Comparison of ENCODE assay signal across 9 mouse cellular contexts in the genomic region with DNA sequence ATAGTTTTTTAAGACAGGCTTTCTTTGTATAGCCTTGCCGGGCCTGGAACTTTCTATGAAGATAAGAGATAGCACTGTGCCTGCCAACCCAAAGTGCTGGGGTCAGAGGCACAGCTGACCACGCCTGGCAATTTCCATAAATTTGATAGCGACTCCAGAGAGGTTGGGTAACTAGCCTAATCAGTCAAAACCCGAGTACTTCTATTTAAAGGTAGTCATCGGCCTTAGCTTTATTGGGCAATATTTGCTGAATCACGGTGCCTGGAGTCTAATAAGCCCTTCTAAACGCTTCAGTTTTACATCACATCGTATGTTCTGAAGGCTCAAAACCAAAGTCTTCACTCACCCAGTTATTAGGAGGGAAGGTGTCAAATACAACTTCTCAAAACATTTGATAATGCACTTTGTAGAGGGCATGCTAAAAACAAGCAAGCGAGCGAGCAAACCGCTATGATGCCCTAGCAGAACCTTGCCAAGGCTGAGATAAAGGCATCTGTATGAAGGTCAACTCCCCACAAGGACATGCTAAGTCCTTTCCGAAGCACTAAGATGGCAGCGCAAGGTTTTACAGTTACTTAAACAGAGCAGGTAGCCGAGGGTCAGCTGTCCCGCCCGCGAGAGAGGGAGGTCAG. TPM values are rescaled to one million over a fixed set of nuclear protein-coding genes. Genes with fewer than 3 reads are reported as not detected.
DNase-seq lines count a peak whose midpoint lies in the region; ATAC-seq and TF ChIP-seq lines count a peak whose summit lies in the region.
"Had no signal": no experiment of that assay in that cellular context is flagged by ENCODE, and none has a peak within 500 bp of the region (broad histone marks: within the 10 kb centered on the region; RNA-seq: fewer than 3 reads in every experiment).

No protein-coding gene starts in this region.

- WGBS in forebrain, postnatal 0 days = 4% methylated on average over 17 of the region's 17 CpGs
- 2% methylated on average over 16 of the region's 17 CpGs for WGBS in lung, postnatal 0 days
- WGBS in small intestine, adult 2 months = 1% methylated on average over 17 of the region's 17 CpGs

- H3K36me3 ChIP-seq in forebrain, postnatal 0 days (ENCODE audit: insufficient read depth) = no peaks in the 10 kb centered on the region
- no peaks in the 10 kb centered on the region for H3K36me3 ChIP-seq in lung, postnatal 0 days (ENCODE audit: insufficient read depth, low read length)
- no peaks in the 10 kb centered on the region for H3K36me3 ChIP-seq in small intestine, adult 2 months (ENCODE audit: control insufficient read depth, insufficient read depth, low read length)

- H3K4me2 ChIP-seq in forebrain, postnatal 0 days (ENCODE audit: low read depth) = peak overlapping the region; percentile 51
- peak overlapping the region; percentile 71 for H3K4me2 ChIP-seq in lung, postnatal 0 days (replicated peaks; ENCODE audit: low read depth, low read length)

- no peak for DNase-seq in frontal cortex, postnatal 25 days (ENCODE audit: low spot score in 2 of 2)
- peak; percentile 66 to 72 for DNase-seq in adrenal gland, postnatal 36 days
- no peak for DNase-seq in forebrain, postnatal 0 days
- DNase-seq in lung, postnatal 0 days (ENCODE audit: low spot score) = peak; percentile 88
- no peak for DNase-seq in right cerebral cortex, postnatal 25 days

- no peaks in the 10 kb centered on the region for H3K9me3 ChIP-seq in forebrain, postnatal 0 days (ENCODE audit: low read length)
- no peaks in the 10 kb centered on the region for H3K9me3 ChIP-seq in lung, postnatal 0 days (ENCODE audit: low read length)

- no peak for TF ChIP-seq POLR2A in small intestine, adult 2 months (IDR thresholded peaks at IDR 0.05; ENCODE audit: low read depth, low read length)

- no peaks in the 10 kb centered on the region for H3K27me3 ChIP-seq in forebrain, postnatal 0 days (ENCODE audit: insufficient read depth, low read length)
- H3K27me3 ChIP-seq in lung, postnatal 0 days (replicated peaks; ENCODE audit: insufficient read depth, low read length) = no peaks in the 10 kb centered on the region
- no peaks in the 10 kb centered on the region for H3K27me3 ChIP-seq in small intestine, adult 2 months (ENCODE audit: control insufficient read depth, insufficient read depth, low read length)
- H3K27me3 ChIP-seq: Patski had no signal

- 0 out of 2 replicates have a peak, but pooled peaks have one; percentile 8 for TF ChIP-seq CTCF in forebrain, postnatal 0 days (IDR thresholded peaks at IDR 0.05; ENCODE audit: low read depth)
- TF ChIP-seq CTCF in lung, postnatal 0 days (IDR thresholded peaks at IDR 0.05) = no peak
- no peak for TF ChIP-seq CTCF in small intestine, adult 2 months (IDR thresholded peaks at IDR 0.05; ENCODE audit: extremely low read depth, insufficient read length, insufficient replicate concordance, low read depth, low read length)

- H3K27ac ChIP-seq in forebrain, postnatal 0 days (ENCODE audit: low read depth, low read length) = peak overlapping the region; percentile 100
- peak overlapping the region; percentile 100 for H3K27ac ChIP-seq in lung, postnatal 0 days (ENCODE audit: low read length)
- peak overlapping the region; percentile 86 for H3K27ac ChIP-seq in small intestine, adult 2 months (ENCODE audit: insufficient read depth, low read depth, low read length)

- ATAC-seq in frontal cortex, adult (ENCODE audit: low TSS enrichment) = 0 out of 2 replicates have a peak, but pooled peaks have one; percentile 16
- ATAC-seq in forebrain, postnatal 0 days = peak; percentile 50
- peak; percentile 50 for ATAC-seq in inflammation-experienced regulatory T-cells, adult 6 months
- ATAC-seq in lung, postnatal 0 days = peak; percentile 42

- peak; percentile 42; the same call in 1 of the 2 replicates for TF ChIP-seq EP300 in lung, postnatal 0 days (IDR thresholded peaks at IDR 0.05)

- peak overlapping the region; percentile 93 for H3K4me3 ChIP-seq in forebrain, postnatal 0 days (ENCODE audit: low read depth, low read length)
- H3K4me3 ChIP-seq in lung, postnatal 0 days (ENCODE audit: low read depth, low read length) = peak overlapping the region; percentile 85
- H3K4me3 ChIP-seq in small intestine, adult 2 months (ENCODE audit: low read depth, low read length) = peak overlapping the region; percentile 97

- 0 out of 2 replicates have a peak, but pooled peaks cover 9% of the 10 kb centered on the region for H3K4me1 ChIP-seq in forebrain, postnatal 0 days (ENCODE audit: insufficient read depth)
- peaks cover 6% of the 10 kb centered on the region; the same call in 1 of the 2 replicates for H3K4me1 ChIP-seq in lung, postnatal 0 days (ENCODE audit: insufficient read depth, low read depth, low read length)
- peaks cover 10% of the 10 kb centered on the region; the same call in 1 of the 2 replicates for H3K4me1 ChIP-seq in small intestine, adult 2 months (ENCODE audit: control insufficient read depth, insufficient read depth, insufficient read length, low read length)

- peak overlapping the region; percentile 98 for H3K9ac ChIP-seq in forebrain, postnatal 0 days
- H3K9ac ChIP-seq in lung, postnatal 0 days (replicated peaks; ENCODE audit: low read depth) = peak overlapping the region; percentile 95

RNA-seq across cellular contexts. Expression of gene Atf1, which starts 0.5 kb away (rescaled TPM):
- 10 to 100 TPM; 49.1 to 75.3 TPM for total RNA-seq in adrenal gland, postnatal 36 days (2021)
- total RNA-seq in forebrain, postnatal 0 days (2014; rRNA removed) = 5.4 and 5.6 TPM in 2 replicates
- 4.6 and 9.2 TPM in 2 replicates for polyA plus RNA-seq in forebrain, postnatal 0 days (2015; fragmentation: Nextera tagmentation; extraction: Ambion mirVana)
- polyA plus RNA-seq in inflammation-experienced regulatory T-cells, adult 6 months (2017; shearing (Covaris generic)) = 10 to 100 TPM; 32.1 to 36.0 (median 33.1) TPM
- polyA plus RNA-seq in lung, postnatal 0 days (2015; fragmentation: Nextera tagmentation; extraction: Ambion mirVana) = 28.3 and 35.3 TPM in 2 replicates
- polyA plus RNA-seq in small intestine, adult 2 months (2012; rRNA removed) = 24.4 and 41.8 TPM in 2 replicates

RNA-seq across cellular contexts. Expression of gene Tmprss12, which starts 53.5 kb away (rescaled TPM):
- total RNA-seq in adrenal gland, postnatal 36 days (2021) = not detected
- total RNA-seq in forebrain, postnatal 0 days (2014; rRNA removed) = not detected in 2 replicates
- polyA plus RNA-seq in forebrain, postnatal 0 days (2015; fragmentation: Nextera tagmentation; extraction: Ambion mirVana) = not detected in 2 replicates
- not detected for polyA plus RNA-seq in inflammation-experienced regulatory T-cells, adult 6 months (2017; shearing (Covaris generic))
- polyA plus RNA-seq in lung, postnatal 0 days (2015; fragmentation: Nextera tagmentation; extraction: Ambion mirVana) = not detected in 2 replicates
- not detected in 2 replicates for polyA plus RNA-seq in small intestine, adult 2 months (2012; rRNA removed)
- polyA plus RNA-seq: Patski had no signal

Comparison
In these comparisons a context has a peak if more than half of its experiments do, and no peak if none do; other contexts are left out.
1. DNase-seq: peak in adrenal gland, postnatal 36 days (2 of 2) and lung, postnatal 0 days (single experiment); none in frontal cortex, postnatal 25 days (0 of 2), forebrain, postnatal 0 days (single experiment) and right cerebral cortex, postnatal 25 days (single experiment).
2. Peak in every context shown above with its lines, with median percentiles within 50 percentile points of each other: ATAC-seq, H3K27ac ChIP-seq and H3K4me3 ChIP-seq.